Mouse (Mus musculus) ovary, postnatal 14 days (tissue): Measurements from ENCODE around the gene Cfap73.
A peak's percentile ranks its signal among the peaks of the same experiment; 100 is the strongest.

Experiments
- DNase-seq: peaks from one replicate; pipeline ENCODE4 v3.0.0; 2022; ENCODE audit warnings: low spot score

The Cfap73 gene

DNA sequence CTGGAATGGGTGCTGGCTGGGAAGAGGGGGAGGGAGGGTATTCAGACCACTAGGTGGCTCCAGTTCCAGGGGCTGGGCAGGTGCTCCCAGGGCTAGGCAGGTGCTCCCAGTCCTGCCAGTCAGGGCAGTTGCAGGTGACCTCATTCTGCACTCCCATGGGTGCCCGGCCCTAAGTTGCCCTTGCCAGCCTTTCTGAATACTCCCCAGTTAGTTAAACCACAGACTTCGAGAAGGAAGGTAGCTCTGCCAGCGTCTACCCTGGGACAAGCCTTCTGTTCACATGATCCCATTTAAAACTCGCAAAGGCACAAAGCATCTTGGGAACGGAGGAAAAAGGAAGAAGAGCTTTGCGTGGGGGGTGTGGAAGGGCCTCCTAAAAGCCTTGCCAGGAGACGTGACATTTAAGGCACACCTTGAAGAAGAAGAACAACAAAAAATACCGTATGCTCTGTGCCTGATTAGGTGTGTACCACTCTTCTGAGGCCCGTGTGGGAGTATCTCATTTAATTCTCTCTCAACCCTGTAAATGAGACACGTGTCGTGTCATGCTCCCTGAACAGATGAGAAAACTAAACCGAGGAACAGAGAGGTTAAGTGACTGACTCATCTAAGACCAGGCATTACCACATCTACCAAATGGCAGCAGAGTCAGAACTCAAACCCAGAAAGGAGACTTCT, 13.9 kb upstream of the Cfap73 start:
- DNase-seq, result no peak

DNA sequence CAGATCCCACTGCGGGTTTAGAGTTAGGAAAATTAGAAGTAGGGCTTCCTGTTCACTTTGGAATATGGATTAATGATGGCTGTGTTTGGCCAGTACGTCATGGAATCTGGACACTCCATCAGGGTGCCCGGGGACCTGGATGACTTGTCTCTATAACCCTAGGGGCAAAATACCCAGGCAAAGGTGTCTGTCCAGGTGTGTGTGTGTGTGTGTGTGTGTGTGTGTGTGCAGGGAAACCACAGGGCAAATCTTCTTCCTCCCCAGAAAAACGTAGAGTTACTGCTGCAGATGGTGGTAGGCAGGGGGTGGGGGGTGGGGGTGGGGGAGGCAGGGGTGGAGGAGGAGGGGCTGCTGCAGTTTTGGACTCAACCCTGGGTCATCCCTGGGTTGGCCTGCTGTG, 13.3 kb upstream of the Cfap73 start:
- DNase-seq, result no peak

DNA sequence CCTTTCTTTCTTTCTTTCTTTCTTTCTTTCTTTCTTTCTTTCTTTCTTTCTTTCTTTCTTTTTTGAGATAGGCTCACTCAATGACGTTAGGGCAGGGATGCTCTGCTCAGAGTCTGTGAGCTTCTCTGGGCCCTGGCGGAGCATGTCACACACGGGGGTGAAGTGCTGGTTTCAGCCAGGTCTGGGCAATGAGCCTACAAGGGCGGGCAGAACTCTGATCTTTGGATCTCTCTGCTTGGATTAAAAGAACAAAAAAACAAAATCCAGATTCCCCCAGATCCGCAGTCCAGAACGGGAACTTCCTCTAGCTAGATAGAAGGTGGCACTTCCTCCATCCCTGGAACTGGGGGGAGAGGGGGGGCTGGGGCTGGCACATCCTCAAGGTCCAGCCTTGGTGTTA, 11.8 kb upstream of the Cfap73 start:
- no peak for DNase-seq

- no peak for DNase-seq
Observed at GRCm38 (mm10) chr5:120644227-120644626, 10.2 kb upstream of the Cfap73 start.

GRCm38 (mm10) chr5:120643365-120644085, 9.5 kb upstream of the Cfap73 start:
- DNase-seq, result no peak

DNA sequence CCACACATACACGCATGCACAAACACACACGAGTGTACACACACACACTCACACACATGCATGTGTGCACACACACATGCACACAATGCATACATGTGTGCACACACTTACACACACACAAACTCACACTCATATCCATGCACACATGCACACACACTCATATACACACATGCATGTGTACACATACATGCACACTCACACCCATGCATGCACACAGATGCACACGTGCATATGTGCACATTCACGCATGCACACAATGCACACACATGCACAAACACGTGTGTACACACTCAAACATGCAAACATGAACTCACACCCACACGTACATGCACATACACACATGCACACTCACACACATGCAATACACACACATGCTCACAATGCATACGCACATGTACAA, 6.1 kb upstream of the Cfap73 start:
- DNase-seq, result no peak

GRCm38 (mm10) chr5:120635633-120636032, 1.6 kb upstream of the Cfap73 start:
- no peak for DNase-seq

DNA sequence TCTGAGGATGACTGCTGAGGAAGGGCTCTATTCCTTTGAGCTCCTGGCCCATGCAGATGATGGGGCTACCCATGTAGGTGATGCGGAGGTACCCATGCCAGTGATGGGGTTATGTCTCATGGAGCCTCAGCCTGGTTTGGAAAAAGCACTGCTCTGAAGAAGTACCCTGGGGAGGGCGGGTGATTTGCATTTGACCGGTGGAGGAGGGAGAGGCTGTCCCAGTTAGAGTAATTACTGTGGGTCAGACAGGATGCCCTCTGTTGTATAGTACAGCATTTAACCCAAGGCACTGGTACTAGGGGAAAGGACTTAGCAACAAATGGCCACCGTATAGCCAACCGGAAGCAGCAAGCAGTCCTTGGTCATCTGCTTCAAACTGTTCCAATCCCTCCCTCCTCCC, 825 bp upstream of the Cfap73 start:
- DNase-seq, result no peak

- no peak for DNase-seq
Observed at GRCm38 (mm10) chr5:120631892-120632291, 2.1 kb downstream of the Cfap73 start.

DNA sequence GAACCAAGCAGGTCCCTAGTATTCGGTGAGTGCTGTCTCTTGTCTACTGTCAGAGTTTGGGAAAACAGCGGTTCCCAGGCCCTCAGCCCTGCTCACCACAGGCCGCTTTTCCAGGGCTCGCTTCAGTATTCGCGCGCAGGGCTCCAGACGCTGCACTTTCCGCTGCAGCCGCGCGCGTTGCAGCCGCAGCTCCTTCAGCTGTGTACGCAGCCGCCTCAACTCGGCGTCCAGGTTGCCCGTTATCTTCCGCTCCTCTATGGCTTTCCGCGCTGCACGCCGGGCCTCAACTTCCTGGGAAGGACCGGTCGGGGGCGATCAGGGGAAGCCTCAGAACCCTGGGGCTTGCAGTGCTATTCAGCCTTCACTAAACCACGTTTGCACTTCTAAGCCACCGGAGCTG, 2.9 kb downstream of the Cfap73 start:
- no peak for DNase-seq

DNA sequence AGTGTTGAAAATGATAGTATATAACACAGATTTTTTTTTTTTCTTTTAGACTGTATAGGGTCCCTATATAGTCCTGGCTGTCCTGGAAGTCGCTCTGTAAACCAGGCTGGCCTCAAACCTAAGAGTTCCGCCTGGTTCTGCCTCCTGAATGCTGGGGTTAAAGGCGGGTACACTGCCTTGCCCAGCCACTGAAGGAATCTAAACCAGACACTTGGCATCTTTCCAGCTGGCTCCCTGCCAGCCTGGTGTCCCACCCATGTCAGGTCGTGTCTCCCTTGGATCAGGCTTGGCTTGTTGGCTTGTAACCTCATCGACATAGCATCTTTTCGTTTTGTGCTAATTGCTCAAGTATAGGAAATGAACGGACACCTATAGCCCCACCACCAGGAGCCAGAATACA, 5.4 kb downstream of the Cfap73 start:
- no peak for DNase-seq

- no peak for DNase-seq
Observed at GRCm38 (mm10) chr5:120627515-120628300, 6.3 kb downstream of the Cfap73 start.

DNA sequence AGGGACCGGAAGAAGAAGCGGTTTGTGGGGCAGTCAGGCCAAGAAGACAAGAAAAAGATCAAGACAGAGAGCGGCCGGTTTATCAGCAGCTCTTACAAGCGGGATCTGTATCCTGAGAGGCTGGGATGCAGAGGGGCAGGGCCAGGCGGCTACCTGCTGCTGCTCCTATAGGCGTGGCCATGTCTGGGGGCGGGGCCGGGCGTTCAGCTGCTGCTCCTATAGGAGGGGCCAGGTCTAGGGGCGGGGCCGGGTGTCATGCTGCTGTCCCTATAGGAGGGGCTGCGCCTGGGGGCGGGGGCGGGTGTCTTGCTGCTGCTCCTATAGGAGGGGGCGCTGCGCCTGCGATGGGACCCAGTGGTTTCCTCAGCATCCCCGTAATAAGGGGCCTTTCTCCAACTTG, 7.6 kb downstream of the Cfap73 start:
- no peak for DNase-seq

GRCm38 (mm10) chr5:120624427-120624826, 9.6 kb downstream of the Cfap73 start:
- no peak for DNase-seq

- no peak for DNase-seq
Observed at GRCm38 (mm10) chr5:120622198-120622851, 11.7 kb downstream of the Cfap73 start.

GRCm38 (mm10) chr5:120621846-120622197, 12.2 kb downstream of the Cfap73 start:
- no peak for DNase-seq

DNA sequence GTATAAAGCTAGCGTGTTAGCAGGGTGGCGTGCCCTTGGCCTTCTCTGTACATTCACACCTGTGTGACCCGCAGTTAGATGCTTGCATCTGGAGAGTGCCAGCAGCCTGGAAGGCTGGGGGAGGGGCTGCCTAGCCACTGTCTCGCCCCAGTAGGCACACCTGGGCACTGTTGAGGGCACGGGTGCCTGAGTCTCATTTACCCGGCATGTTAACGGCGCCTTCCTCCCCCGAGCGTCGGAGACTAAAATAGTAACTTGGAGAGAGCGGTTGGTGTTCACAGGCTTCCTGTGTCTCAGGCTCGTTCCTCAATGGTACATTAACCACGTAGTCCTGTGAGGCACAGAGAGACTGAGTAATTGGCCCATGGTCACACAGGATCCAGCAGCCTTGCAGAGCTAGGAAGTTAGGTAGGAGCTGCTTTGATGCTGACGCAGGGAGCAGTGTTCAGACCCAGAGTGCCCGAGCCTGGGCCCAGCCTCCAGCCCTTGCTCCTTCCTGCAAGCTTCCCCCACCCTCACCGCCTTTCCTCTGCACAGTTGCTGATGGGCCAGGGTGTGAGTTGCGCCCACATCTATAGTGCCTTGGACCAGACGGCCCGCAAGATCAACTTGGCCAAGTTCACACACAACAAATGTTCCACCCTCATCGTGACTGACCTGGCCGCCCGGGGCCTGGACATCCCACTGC, 12.8 kb downstream of the Cfap73 start:
- DNase-seq, result no peak

DNA sequence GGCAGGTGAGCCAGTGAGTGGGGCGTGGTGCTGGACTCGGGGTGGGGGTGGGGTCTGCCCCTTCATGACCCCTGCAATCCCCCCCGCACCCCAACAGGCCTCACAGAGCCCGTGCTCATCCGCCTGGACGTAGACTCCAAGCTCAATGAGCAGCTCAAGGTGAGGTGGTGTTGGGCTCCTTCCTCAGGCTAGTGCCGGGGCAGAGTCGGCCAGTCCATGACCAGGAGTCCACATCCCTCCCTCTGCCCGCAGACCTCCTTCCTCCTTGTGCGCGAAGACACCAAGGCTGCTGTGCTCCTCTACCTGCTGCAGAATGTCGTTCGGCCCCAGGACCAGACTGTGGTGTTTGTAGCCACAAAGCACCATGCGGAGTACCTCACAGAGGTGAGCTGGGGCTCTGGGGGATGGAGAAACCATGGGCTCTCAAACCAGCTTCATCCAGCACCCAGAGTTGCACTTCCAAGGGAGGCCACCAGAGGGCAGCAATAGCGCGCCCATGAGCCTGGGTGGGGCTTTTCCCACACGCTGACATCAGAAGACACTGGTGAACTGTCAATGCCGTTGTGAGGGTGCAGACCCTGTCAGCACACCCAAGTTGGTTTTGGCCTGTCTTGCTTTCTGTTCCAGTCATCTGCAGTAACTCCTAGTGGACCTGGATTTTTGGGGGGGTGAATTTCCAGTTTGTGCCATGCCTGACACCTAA, 13.5 kb downstream of the Cfap73 start:
- peak; percentile 79 for DNase-seq

- DNase-seq, result no peak
Observed at GRCm38 (mm10) chr5:120619201-120619600, 14.8 kb downstream of the Cfap73 start.

DNA sequence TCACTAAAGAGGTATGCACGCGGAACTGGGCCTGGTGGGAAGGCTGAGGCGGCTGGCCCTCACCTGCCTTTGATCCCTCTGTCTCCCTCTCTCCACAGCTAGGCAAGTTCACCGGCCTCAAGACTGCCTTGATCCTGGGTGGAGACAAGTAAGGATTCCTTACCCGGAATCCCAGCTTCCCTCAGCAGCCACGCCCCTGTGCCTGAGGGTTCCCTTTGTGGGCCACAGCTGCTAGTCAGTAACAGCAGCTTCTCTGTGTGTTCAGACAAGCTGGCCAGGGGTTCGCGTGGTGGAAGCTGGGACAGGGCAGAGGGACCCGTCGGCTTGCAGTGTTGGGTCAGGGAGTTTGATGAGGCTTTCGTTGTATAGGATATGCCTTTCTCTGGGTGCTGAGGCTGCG, 15.3 kb downstream of the Cfap73 start:
- DNase-seq, result no peak

DNA sequence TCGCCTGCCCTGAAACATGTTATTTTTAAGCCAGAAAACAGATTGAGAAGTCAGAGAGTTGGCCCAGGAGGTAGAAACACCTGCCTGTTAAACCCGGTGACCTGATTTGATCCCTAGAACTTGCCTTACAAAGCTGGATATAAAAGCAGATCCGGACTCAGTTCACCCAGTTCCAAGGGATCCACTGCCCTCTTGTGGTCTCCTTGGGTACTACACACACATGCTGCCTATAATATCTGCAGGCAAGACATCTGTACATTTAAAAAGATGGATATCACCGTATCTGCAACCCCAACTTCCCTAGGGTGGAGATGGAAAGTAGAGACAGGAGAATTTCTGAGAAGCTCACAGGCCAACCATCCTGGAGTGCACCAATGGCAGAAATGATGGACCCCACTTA, 18.1 kb downstream of the Cfap73 start:
- no peak for DNase-seq
